Mouse (Mus musculus) mouse embryonic stem cell (cell line): Measurements from ENCODE around the gene Cdc45.
"Not testable (repeated sequence)": the region's sequence is repeated elsewhere in the genome, so short reads cannot be mapped to it uniquely, and the experiment has no call there.

Source experiments
- in situ Hi-C, 2 experiments: fragments of 300-500 bp; cut with MboI; formaldehyde crosslinking; loops; 1 replicate in 1 of 2; 3 replicates in 1 of 2; pipeline ENCODE4 v1.14.3; 2019 to 2020; ENCODE audit warnings: low sequenced_read_pairs in 2 of 2, low pct_unique_long_range_greater_than_20kb in 1 of 2, mixed read lengths in 1 of 2; ENCODE audit not compliant: unreplicated experiment in 1 of 2

Cdc45 gene

GRCm38 (mm10) chr16:18811468-18812384, at the start of gene Cdc45, which contains the start of gene Ufd1:
Gene Cdc45 (minus strand): TSS chr16:18811987.
Gene Ufd1 (plus strand): TSS chr16:18811779.
- in situ Hi-C loops, result no loop called here

- in situ Hi-C loops, result loop anchor here in 1 of 2 experiments (10.0 kb wide), 1 partner anchor 165 kb away; no protein-coding TSS in a partner anchor
These were observed 48.4 kb upstream of the Cdc45 start for GRCm38 (mm10) chr16:18860186-18860585.

DNA sequence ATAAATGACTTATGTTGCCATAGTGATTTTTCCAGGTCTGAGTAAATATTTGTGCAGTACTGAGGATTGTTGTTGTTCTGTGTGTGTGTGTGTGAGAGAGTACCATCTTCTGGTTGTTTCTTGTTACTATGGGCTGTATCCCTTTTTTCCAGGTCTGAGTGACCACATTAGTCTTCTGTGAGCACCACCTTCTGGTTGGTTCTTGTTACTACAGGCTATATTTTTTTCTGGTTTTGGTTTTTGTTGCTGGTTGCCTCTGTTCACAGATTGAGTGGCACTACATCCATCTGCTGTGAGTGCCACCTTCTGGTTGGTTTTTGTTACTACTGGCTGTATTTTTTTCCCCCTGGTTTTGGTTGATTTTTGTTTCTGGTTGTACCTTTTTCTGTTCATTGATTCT, 46.8 kb upstream of the Cdc45 start:
- in situ Hi-C loops, result loop anchor here in 1 of 2 experiments (5.0 kb wide), 1 partner anchor 161 kb away; no protein-coding TSS in a partner anchor

DNA sequence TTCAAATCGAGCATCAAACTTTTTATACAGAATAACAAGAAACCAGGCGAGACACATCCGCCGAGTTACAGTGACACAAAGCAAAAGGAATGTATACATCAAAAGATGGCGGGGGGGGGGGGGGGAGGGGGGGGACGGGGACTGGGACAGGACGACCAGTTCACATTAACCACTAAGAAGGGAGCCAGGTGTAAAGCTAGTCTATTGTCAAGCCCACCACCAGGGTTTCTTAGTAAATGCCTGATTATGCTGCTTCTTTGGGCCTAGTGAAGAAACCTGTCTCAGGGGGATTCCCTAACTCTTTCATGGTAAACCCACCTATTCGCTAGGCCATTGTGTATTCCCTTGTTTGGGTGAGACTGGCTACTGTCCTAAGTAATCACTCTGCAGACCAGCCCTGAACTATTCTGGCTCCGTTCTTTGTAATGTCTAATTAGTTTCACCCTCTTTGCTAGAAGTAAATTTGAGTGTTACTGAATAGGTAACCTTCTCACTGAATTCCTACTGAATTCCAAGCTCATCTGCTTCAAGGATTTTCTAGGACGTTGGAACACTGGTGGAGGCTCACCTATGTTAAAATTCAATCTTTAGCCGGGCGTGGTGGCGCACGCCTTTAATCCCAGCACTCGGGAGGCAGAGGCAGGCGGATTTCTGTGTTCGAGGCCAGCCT, 37.9 kb upstream of the Cdc45 start:
- in situ Hi-C loops, result not testable (repeated sequence)

DNA sequence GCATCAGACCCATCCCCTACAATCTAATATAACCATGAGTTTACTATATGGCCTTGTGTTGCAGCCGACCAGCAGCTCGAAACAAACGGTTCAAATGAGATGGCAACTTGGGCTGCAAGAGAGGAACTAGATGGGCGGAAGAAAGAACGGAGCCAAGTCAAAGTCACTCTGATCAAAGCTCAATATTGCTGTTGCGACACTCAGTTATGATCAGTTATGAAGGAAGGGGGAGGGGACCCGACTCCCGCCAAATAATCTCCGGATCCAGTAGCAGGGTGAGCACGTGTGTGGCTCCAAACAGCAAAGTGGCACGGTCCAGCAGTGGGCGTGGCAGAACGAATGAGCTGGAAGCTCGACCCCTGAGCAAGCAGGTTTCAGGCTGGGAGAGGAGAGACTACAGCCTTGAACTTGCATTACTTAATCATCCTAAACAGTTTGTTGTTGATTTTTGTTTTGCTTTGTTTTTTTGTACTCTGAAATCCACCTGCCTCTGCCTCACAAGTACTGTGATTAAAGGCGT, 34.6 kb upstream of the Cdc45 start:
- in situ Hi-C loops, result no loop called here

GRCm38 (mm10) chr16:18838346-18838745, 26.6 kb upstream of the Cdc45 start:
- in situ Hi-C loops, result no loop called here

DNA sequence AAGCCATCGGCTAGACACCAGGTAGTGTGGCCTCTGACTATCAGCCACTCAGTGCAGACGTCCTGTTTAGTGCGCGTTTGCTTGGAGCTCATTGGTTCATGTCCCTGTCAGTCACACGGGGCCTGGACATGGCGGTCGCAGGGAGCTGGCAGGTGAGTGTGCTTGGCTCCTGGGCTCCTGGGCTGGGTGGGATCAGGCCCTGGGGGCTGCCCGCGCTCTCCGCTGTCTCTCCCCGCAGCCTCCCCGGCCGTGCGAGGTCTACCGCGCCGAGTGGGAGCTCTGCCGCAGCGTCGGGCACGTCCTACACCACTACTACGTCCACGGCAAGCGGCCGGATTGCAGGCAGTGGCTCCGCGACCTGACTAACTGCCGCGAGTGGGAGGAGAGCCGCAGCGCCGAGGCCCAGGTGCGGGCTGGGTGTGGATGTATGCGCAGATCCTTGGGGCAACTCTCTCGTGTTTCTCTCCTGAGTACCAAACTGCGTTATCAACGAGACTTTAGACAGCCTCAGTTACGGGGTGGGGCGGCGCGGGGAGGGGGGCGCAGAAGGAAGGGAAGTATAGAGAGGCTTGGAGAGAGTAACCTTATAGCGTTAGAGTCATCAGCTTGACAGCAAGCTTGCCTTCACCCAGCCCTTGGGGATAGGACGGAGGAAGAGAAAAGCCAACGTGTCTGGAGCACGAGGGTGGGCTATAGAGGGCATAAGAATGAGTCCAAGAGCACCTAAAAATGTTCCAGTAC, 24.9 kb upstream of the Cdc45 start, which contains the start of the genes 2510002D24Rik and Gm28539:
Gene 2510002D24Rik, plus strand, starts transcription at position 111 of the 741 bp plus-strand sequence.
Gene Gm28539, plus strand, starts transcription at position 117 of the 741 bp plus-strand sequence.
- in situ Hi-C loops, result no loop called here

GRCm38 (mm10) chr16:18836073-18836467, 24.3 kb upstream of the Cdc45 start:
- in situ Hi-C loops, result no loop called here

- in situ Hi-C loops, result no loop called here
These were observed 21.7 kb upstream of the Cdc45 start for GRCm38 (mm10) chr16:18833486-18833885.

DNA sequence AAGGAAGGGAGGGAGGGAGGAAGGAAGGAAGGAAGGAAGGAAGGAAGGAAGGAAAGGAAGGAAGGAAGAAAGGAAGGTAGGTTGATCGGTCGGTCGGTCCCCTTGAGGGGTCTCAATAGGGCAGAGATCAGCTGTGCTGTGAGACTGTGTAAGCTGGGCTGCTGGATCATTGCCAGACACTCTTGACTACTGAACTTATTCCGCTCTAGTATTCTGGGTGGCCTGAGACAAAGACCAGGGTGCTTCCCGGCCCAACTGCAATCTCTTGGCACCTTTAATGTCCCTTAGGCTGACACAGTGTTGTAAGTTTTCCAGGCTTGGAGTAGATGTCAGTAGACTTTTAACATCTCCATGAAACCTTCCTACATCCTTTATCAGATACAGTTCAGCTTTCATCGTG, 17.3 kb upstream of the Cdc45 start:
- in situ Hi-C loops, result no loop called here

GRCm38 (mm10) chr16:18828630-18829029, 16.8 kb upstream of the Cdc45 start:
- in situ Hi-C loops, result no loop called here

DNA sequence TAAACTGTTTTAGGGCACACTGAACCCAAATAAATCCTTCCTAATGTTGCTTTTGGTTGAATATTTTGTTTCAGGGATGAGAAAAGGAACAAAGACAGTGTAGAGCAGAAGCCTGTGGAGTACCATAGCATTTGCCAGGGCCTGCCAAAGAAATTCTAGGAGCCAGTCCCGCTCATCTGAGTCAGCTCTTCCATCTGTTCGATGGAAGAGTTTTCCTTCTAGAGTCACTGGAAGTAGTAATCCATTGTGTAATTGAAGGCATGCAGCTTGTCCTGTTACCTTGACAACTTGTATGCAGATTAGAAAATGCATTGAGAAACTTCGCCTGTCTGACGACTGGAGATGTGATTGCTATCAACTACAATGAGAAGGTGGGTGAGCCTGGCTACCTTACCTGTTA, 11.1 kb upstream of the Cdc45 start:
- in situ Hi-C loops, result no loop called here

GRCm38 (mm10) chr16:18822356-18822755, 10.6 kb upstream of the Cdc45 start:
- in situ Hi-C loops, result no loop called here

DNA sequence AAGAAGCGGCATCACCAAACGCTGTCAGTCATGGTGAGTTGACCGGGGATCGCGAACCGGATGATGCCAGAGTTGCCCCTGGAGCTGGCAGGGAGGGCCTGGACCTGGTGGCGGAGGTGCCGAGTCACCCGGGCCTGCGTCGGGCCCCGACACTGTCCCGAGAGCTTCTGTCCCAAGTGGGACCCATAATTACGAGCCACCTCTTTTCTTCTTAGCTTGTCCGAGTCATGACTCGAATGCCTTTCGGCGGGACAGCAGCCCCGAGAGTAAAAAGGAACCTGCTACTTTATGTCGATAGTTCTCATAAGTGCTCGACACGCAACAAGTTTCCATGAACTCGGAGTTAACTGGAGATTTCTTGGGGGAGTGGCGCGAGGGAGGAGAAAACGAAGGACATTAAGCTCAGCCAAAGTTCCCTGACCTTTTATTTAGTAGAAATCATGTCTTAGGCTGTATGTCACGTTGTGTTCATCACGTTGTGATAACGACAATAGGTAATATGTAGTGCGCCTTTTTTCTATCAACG, 661 bp upstream of the Cdc45 start:
- in situ Hi-C loops, result no loop called here

GRCm38 (mm10) chr16:18811032-18811431, 755 bp downstream of the Cdc45 start:
- in situ Hi-C loops, result no loop called here

DNA sequence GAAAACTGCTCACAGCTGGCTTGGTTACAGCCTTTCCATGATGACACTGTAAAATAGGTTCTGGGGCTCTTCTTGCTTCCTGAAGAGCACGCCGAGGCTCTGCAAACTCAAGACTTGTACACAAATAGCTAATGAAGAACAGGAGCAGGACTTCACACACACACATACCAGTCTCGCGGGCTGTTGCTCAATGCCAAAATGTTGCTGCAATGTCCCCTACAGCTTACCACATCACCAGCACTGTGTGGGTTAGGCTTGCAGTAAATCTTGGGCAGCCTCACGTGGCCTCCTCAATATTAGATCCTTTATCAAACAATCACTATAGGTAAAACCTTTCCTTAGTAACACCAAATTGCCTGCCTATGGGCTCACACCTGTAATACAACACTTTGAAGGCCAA, 2.8 kb downstream of the Cdc45 start:
- in situ Hi-C loops, result no loop called here

- in situ Hi-C loops, result no loop called here
These were observed 6.0 kb downstream of the Cdc45 start for GRCm38 (mm10) chr16:18805746-18806145.

DNA sequence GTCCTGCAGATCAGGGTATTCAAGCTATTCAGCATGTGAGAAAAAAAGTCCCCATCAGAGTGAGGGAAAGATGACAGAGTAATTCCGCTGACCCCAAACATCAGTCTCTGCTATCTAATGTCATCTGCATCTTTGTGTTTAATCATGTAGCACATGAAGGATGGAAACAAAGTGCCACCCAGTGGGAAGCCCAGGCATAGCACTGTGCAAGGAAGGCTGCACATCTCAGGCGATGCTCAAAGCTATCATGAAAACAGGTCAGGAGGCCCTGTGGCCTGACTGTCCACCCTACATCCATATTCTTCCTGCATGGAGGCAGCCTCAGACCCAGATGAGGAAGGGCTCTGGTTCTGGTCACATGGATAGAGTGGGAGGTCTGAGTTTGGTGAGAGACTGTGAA, 12.9 kb downstream of the Cdc45 start:
- in situ Hi-C loops, result loop anchor here in 1 of 2 experiments (5.0 kb wide), 1 partner anchor 107 kb away; no protein-coding TSS in a partner anchor
